Mouse (Mus musculus) c-Kit-positive CD71-positive TER-119-positive erythroid progenitor cells, embryonic 14.5 days (primary cell): ENCODE results near the gene Tbxas1.

Source experiments
- DNase-seq: peaks from one replicate; pipeline ENCODE4 v3.0.0-alpha.2; 2013; ENCODE audit warnings: low spot score

Tbxas1 gene

GRCm38 (mm10) chr6:39118456-39118881 lies 243.3 kb downstream of the Tbxas1 start:
- DNase-seq: no peak

- DNase-seq: no peak
Measured at GRCm38 (mm10) chr6:39120685-39121084, 245.5 kb downstream of the Tbxas1 start.

- DNase-seq: no peak
Measured at GRCm38 (mm10) chr6:39124719-39125118, 249.5 kb downstream of the Tbxas1 start.

- DNase-seq: no peak
Measured at GRCm38 (mm10) chr6:39131480-39131879, 256.3 kb downstream of the Tbxas1 start.

GRCm38 (mm10) chr6:39132556-39132955 lies 257.4 kb downstream of the Tbxas1 start:
- DNase-seq: no peak
